Mouse (Mus musculus) Patski (cell line): ENCODE measurements around the gene Zp3. TPM values are rescaled to one million over a fixed set of nuclear protein-coding genes. Genes with fewer than 3 reads are reported as not detected.

ENCODE experiments used
- ATAC-seq: fragments of 100-300 bp; one replicate; pipeline ENCODE4 v1.8.0; 2021
- CTCF ChIA-PET: fragments of 350-600 bp; sonication (Branson Sonifier 250); formaldehyde crosslinking; loops from one replicate; lab custom pipeline; 2022; ENCODE audit warnings: inconsistent platforms; lab: Charles Lee
- POLR2A ChIA-PET: fragments of 350-600 bp; sonication (Branson Sonifier 250); formaldehyde crosslinking; loops from one replicate; lab custom pipeline; 2022; ENCODE audit warnings: antibody characterized with exemption, inconsistent platforms; lab: Charles Lee
- DNase-seq: peaks from one replicate; pipeline ENCODE4 v3.0.0-alpha.2; 2011; ENCODE audit warnings: low read depth, low spot score
- H3K27me3 ChIP-seq: fragments of 371-371 bp; one replicate; pipeline ENCODE4 v1.5.1; 2021
- CTCF ChIP-seq: fragments of 100-300 bp; IDR thresholded peaks from one replicate; pipeline ENCODE4 v1.5.1; 2021
- in situ Hi-C: fragments of 300-500 bp; cut with MboI; formaldehyde crosslinking; loops from 3 replicates; pipeline ENCODE4 v1.11.1; 2018; ENCODE audit warnings: low pct_unique_long_range_greater_than_20kb, mixed read lengths
- polyA plus RNA-seq: library from polyadenylated mRNA; unstranded; gene quantifications from one replicate; pipeline ENCODE4 v1.2.3, GENCODE M21; 2021

Gene Zp3
- polyA plus RNA-seq, 1 experiment from 2014 or later: 0.04 TPM

DNA sequence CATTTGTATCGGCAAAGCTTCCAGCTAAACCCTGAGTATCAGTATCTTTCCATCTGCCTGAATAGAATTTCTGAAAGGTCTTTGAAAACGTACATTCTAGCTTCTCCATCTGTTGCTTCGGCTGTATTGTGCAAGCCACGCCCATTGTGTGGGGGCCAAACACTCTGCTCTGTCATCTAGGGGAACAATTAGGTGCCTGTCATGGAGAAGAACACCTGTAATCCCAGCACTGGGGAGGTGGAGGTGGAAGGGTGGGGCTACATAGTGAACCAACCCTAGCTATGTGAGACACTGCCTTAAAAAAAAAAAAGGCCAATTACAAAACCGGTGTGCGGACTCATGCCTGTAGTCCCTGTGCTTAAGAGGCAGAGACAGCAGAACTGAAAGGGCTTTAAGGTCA, 37.2 kb upstream of the Zp3 start:
- ChIA-PET CTCF (no interaction called here), POLR2A (no interaction called here)
- in situ Hi-C loops: no loop called here
- no peaks in the 10 kb centered on the region for H3K27me3 ChIP-seq
- no peak for TF ChIP-seq CTCF
- ATAC-seq (no peak), DNase-seq (no peak)

DNA sequence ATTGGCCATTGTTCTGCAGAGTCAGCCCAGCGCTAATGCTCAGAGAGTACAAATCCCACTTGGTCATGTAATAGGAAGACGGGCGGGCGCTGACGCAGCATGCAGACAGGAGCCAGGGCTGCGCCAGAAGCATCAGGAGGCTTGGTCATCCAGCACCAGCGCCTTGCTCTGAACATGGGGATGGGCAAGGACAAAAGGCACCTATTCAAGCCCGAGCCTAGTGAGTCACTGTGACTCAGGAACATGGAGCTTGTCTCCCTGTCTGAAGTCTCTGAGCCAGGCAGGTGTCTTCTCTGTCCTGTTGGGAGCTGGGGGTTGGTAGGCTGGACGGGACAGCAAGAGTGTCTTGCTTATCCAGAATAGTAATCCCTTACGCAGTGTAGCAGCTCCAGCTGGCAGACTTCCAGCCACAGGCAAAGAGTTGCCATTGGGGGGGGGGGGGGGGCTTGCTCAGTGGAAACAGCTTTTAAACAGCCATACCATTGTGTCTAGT, 33.9 kb upstream of the Zp3 start:
- no peak for DNase-seq
- H3K27me3 ChIP-seq: no peaks in the 10 kb centered on the region
- no peak for TF ChIP-seq CTCF
- CTCF ChIA-PET: interaction anchor here (1.3 kb wide), 1 partner anchor 45 kb away, joined by 3 read pairs; no protein-coding TSS in a partner anchor
- POLR2A ChIA-PET: no interaction called here
- in situ Hi-C loops: no loop called here
- peak; percentile 44 for ATAC-seq

DNA sequence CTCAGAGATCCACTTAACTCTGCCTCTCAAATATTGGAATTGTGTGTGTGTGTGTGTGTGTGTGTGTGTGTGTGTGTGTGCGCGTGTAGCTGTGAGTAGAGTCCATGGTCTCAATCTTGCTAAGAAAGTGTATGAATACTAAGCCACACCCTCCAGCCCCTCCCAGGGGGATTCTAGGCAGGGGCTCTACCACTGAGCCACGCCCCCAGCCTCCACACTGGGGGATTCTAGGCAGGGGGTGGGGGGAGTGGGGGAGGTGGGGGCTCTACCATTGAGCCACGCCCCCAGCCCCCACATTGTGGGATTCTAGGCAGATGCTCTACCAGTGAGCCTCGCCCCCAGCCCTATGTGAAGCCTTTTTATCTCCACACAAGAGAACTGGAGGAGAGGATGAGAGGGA, 33.3 kb upstream of the Zp3 start:
- ChIA-PET POLR2A (no interaction called here), CTCF (interaction anchor here (1.3 kb wide), 1 partner anchor 45 kb away, joined by 3 read pairs; no protein-coding TSS in a partner anchor)
- DNase-seq: no peak
- in situ Hi-C loops: no loop called here
- no peak for TF ChIP-seq CTCF
- no peak for ATAC-seq
- H3K27me3 ChIP-seq: no peaks in the 10 kb centered on the region

DNA sequence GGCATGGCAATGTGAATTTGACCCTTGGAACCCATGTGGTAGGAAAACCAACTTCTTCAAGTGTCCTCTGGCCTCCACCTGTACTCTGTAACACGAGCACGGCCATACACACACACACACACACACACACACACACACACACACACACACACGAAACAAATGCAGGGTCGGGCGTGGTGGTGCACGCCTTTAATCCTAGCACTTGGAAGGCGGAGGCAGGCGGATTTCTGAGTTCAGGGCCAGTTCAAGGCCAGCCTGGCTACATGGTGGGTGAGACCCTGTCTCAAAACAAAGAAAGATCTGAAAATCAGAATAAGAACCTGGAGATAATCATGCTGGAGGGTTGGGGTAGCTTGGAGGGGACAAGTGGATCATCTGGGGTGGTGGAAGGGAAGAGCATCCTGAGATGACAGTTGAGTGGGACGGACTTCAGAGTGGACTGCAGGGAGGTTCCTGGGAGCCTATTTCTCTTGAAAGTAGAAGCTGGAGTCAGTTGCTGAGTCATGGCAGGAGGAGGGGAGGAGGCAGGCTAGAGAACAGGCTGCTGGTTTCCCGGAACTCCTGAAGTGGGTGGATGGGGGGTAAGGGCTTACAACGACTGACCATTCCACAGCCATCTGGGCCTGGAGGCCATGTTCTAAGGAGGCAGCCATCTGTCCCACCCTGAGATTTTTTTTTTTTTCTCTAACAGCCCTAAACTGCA, 29.0 kb upstream of the Zp3 start:
- CTCF ChIA-PET: no interaction called here
- in situ Hi-C loops: no loop called here
- no peak for DNase-seq

GRCm38 (mm10) chr5:135951660-135952059, 28.2 kb upstream of the Zp3 start:
- H3K27me3 ChIP-seq: no peaks in the 10 kb centered on the region
- DNase-seq (no peak), ATAC-seq (no peak)
- POLR2A ChIA-PET: no interaction called here
- CTCF ChIA-PET: interaction anchor here (1.1 kb wide), 1 partner anchor 11 kb away, joined by 3 read pairs; no protein-coding TSS in a partner anchor
- TF ChIP-seq CTCF: no peak
- in situ Hi-C loops: no loop called here

More for the DNA sequence above, 29.0 kb upstream of the Zp3 start:
- H3K27me3 ChIP-seq: no peaks in the 10 kb centered on the region
- POLR2A ChIA-PET: no interaction called here
- no peak for TF ChIP-seq CTCF
- no peak for ATAC-seq

- no peak for ATAC-seq
- no peak for DNase-seq
- TF ChIP-seq CTCF: no peak
- H3K27me3 ChIP-seq: no peaks in the 10 kb centered on the region
- in situ Hi-C loops: no loop called here
- CTCF ChIA-PET: interaction anchor here (1.1 kb wide), 1 partner anchor 10 kb away, joined by 3 read pairs; no protein-coding TSS in a partner anchor
- POLR2A ChIA-PET: interaction anchor here (0.6 kb wide), 1 partner anchor 15 kb away, joined by 3 read pairs; no protein-coding TSS in a partner anchor
These were observed 27.1 kb upstream of the Zp3 start for GRCm38 (mm10) chr5:135952830-135953229.

DNA sequence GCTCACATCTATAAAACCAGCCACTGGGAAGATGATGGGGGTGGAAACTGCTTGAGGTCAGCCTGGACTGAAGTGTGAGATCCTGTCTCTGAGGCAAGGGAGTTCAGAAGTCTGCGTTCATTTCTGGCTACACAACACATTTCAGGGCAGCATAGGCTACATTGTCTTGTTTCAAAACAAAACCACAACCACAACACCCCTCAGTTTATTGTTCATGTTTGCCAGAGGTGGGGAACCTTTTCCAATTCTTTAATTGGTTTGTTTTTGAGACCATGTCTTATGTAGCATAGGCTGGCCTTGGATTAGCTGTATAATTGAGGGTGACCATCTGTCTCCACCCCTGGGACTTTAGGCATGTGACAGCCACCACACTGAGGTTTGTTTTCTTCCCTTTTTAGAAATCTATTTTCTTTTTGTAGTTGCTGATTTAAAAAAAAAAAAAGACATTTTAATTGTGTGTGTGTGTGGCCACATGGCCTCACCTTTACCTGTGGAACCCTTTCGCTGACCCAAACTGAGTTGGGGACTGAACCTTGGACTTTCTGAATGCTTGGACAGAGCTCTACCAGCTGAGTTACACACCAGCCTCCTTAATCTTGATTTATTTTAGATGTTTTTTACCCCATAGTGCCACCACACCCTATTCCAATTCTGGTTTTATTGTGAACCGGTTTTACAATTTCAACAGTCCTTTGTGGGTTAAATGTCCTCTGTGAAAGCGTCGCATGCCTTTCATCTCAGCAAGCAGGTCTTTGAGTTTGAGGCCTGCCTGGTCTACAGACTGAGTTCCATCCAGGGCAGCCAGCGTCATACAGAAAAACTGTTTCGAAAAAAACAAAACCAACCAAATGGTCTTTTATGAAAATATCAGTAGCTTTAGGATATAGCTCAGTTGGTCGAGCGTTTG, 23.3 kb upstream of the Zp3 start:
- no peaks in the 10 kb centered on the region for H3K27me3 ChIP-seq
- no peak for ATAC-seq
- DNase-seq: no peak
- in situ Hi-C loops: no loop called here
- POLR2A ChIA-PET: no interaction called here
- no peak for TF ChIP-seq CTCF
- CTCF ChIA-PET: interaction anchor here (1.0 kb wide), 2 partner anchors 9 to 39 kb away, joined by 3 read pairs; no protein-coding TSS in a partner anchor

DNA sequence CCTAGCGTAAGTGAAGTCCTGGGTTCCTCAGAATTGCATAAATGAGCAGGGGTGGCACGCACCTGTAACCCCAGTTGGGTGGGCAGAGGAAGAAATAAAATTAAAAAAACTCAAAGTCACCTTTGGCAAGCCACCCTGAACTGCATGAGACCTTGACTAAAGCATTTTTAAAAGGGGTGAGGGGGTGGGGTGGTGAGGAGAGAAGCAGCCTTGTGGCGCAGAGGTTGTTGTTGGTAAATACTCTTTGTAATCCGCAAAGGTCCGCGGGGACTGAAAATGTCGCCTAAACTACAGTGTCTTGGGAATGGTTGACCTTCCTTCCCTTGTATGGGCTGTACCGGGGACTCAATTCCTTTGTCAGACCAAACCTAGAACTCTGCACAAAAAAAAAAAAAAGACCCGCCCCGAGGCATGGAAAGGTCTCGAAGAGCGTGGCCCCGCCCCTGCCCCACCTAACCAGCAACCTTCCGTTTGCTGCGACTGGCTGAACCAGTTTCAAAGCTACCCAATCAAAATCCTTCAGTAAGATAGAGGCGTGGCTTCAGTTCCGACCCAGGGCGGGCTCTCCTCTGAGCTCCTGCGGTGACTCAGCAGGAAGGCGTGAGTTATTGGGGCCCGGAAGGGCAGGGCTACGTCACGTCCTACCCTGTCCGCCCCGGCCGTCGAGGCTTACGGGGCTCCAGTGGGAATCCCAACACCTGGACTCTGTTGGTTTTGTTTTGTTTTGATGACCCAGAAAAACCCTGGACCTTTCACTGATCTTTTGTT, 22.5 kb upstream of the Zp3 start:
- no peak for TF ChIP-seq CTCF
- CTCF ChIA-PET: interaction anchor here (1.0 to 1.3 kb wide), 2 partner anchors 22 to 59 kb away, joined by 3 to 6 read pairs; no protein-coding TSS in a partner anchor
- H3K27me3 ChIP-seq: no peaks in the 10 kb centered on the region
- ATAC-seq: peak; percentile 83
- POLR2A ChIA-PET: interaction anchor here (1.4 kb wide), 1 partner anchor 58 kb away, joined by 4 read pairs; no protein-coding TSS in a partner anchor
- peak; percentile 98 for DNase-seq
- in situ Hi-C loops: no loop called here

DNA sequence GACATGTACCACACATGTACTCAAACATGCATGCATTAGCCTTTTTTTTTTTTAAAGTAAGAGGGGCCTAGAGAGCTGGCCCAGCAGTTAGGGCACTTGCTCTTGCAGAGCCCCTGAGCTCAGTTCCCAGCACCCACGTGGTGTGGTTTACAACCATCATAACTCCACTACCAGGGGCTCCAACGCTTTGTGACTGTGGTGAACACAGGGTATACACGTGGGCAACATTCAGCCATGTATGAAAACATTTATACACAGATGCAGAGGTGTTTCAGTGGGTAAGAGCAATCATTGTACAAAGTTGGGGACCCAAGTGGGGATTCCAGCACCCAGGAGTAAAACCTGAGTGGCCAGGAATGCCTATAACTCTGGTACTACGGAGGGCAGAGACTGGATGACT, 21.5 kb upstream of the Zp3 start:
- no peak for TF ChIP-seq CTCF
- in situ Hi-C loops: no loop called here
- ATAC-seq: no peak
- no peaks in the 10 kb centered on the region for H3K27me3 ChIP-seq
- ChIA-PET CTCF (interaction anchor here (1.3 kb wide), 1 partner anchor 23 kb away, joined by 6 read pairs; no protein-coding TSS in a partner anchor), POLR2A (interaction anchor here (1.0 to 1.4 kb wide), 4 partner anchors 24 to 59 kb away, joined by 3 to 4 read pairs (median 3); partner anchors contain the start of gene Ywhag)
- no peak for DNase-seq

GRCm38 (mm10) chr5:135959911-135960310, 20.0 kb upstream of the Zp3 start:
- ChIA-PET CTCF (no interaction called here), POLR2A (no interaction called here)
- no peak for TF ChIP-seq CTCF
- H3K27me3 ChIP-seq: no peaks in the 10 kb centered on the region
- in situ Hi-C loops: no loop called here
- ATAC-seq (no peak), DNase-seq (no peak)
